Mouse (Mus musculus) left cerebral cortex, postnatal 36 days (tissue): ENCODE measurements at regions not wholly inside any gene's neighbourhood (a gene's known extent, or its start where the extent isn't known, plus 50 kb on each side); places are given as distances from the start of the nearest gene placed in this dataset.

Experiments used
- DNase-seq, 2 experiments: peaks; one replicate each; pipeline ENCODE4 v3.0.0; 2021 to 2022; ENCODE audit warnings: low spot score in 2 of 2, mixed read lengths in 1 of 2
- intact Hi-C: fragments of 180-260 bp; cut with DNase I; formaldehyde crosslinking; loops from one replicate; pipeline ENCODE4 v1.15.1; 2025

- intact Hi-C loops, result no loop called here
- DNase-seq, result no peak
Measured at GRCm38 (mm10) chr3:46075646-46076045, 372.4 kb downstream of the Pabpc4l start.

GRCm38 (mm10) chr3:46054792-46055191 is 393.2 kb downstream of the Pabpc4l start:
- intact Hi-C loops, result loop anchor here (10.0 kb wide), 1 partner anchor 270 kb away; no protein-coding TSS in a partner anchor
- DNase-seq, result no peak

- intact Hi-C loops, result no loop called here
- DNase-seq, result no peak
Measured at GRCm38 (mm10) chr3:46034068-46034467, 414.0 kb downstream of the Pabpc4l start.
